Mouse (Mus musculus): ENCODE measurements around the gene Cenpu.
"Not testable (repeated sequence)": the region's sequence is repeated elsewhere in the genome, so short reads cannot be mapped to it uniquely, and the experiment has no call there.

Cenpu gene

GRCm38 (mm10) chr8:46547245-46547644 is 4.6 kb upstream of the Cenpu start:
- in situ Hi-C loops (cut with MboI; ENCODE audit: low sequenced_read_pairs): loop anchor here (10.0 kb wide), 1 partner anchor 232 kb away; no protein-coding TSS in a partner anchor

DNA sequence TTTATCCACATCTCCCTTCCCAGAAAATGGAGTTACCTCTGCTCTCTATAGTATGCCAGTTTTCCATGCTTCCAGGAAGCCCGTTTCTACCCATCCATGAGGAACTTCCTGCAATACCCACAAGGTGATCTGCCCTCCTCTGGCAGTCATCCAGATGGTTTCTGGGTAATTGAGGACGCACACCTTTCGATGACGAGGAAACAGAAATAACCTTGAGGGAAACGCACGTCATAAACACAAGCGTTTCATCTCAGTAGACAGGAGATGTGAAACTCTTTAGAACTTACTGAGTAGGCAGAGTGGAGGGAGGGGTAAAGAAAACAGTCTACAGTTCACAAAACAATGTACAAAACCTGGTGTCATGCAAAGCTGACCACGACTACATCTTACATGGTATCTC is 1.8 kb upstream of the Cenpu start:
- in situ Hi-C loops (cut with MboI; ENCODE audit: low sequenced_read_pairs): no loop called here

DNA sequence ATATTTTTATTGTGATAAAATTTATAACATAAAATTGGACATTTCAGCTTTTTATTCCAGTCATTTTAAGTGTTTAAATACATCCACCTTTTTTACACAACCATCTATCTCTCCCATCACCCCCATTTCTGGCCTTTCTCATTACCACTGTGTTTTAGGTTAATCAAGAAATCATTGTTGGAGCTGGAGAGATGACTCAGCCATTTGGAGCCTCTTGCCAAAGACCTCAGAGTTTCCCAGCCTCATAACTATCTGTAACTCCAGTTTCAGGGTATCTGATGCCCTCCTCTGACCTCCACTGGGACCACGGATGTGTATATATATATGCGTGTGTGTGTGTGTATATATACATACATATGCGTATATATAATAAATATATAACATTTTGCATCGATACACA is 799 bp upstream of the Cenpu start:
- in situ Hi-C loops (cut with MboI; ENCODE audit: low sequenced_read_pairs): no loop called here

- in situ Hi-C loops (cut with MboI; ENCODE audit: low sequenced_read_pairs): no loop called here
Observed at GRCm38 (mm10) chr8:46552441-46552765, 575 bp downstream of the Cenpu start.

- in situ Hi-C loops (cut with MboI; ENCODE audit: low sequenced_read_pairs): no loop called here
Observed at GRCm38 (mm10) chr8:46559428-46559827, 7.6 kb downstream of the Cenpu start.

- in situ Hi-C loops (cut with MboI; ENCODE audit: low sequenced_read_pairs): no loop called here
Observed at GRCm38 (mm10) chr8:46562333-46562732, 10.5 kb downstream of the Cenpu start.

DNA sequence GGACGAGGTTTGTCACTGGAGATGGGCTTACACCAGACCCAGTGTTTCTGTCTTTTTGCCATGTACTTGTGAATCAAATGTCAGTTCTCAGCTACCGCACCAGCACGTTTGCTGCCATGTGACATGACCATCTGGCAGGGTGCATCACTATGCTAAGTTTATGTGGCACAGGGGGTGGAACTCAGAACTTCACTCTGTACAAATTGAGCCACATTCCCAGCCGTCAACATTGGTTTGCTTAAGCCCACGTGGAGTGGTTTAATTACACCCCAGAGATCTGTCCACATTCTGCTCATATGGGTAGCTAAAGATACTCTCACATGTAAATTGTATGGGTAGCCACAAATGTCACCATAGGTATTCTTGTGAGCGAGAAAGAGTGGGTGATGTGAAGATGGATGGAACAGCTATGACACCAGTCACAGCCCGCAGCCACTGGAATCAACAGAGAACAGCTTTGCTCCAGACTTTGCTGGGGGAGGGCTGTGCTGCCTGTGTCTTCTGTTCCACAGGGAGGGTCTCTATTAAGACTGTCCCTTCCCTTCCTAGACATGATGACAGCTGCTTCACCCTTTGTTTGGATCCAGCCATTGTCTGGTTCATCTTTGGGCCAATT is 15.2 kb downstream of the Cenpu start:
- in situ Hi-C loops (cut with MboI; ENCODE audit: low sequenced_read_pairs): no loop called here

DNA sequence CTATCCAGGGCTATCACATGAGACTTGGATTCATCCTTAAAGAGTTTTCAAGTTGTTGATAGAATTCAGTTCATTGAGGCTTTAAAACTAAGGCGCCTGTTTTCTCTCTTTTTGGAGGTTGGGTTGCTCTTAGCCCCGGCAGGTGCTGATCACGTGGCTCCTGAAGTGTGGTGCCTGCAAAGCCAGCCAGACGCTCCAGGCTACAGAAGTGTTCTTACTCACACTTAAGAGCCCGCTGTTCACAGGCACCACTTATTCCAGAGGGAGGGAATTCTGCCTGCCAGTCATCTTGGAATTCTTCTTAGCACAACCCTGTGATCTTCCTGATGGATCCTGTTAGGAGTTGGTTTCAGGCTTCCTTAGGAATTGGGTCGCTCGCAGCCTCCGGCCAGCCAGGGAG is 16.1 kb downstream of the Cenpu start:
- in situ Hi-C loops (cut with MboI; ENCODE audit: low sequenced_read_pairs): no loop called here

DNA sequence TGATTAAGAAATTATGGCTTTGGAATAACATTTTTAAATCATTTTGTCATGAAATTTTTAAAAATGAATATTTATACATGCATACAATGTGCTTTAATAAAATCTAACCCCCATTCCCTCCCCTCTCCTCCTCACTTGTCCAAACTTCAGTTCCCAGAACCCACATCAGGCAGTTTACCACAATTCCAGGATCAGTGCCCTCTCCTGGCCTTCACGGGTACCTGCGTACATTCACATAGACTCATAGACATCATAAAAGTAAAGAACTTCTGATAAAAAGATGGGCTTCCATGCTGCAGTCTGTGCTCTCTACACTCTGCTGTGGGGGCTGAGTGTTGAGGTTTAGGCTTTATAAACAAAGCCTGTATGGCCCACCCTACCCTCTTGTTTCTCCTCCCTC is 17.1 kb downstream of the Cenpu start:
- in situ Hi-C loops (cut with MboI; ENCODE audit: low sequenced_read_pairs): no loop called here

GRCm38 (mm10) chr8:46569659-46570441 is 18.0 kb downstream of the Cenpu start:
- in situ Hi-C loops (cut with MboI; ENCODE audit: low sequenced_read_pairs): no loop called here

GRCm38 (mm10) chr8:46570673-46571072 is 18.8 kb downstream of the Cenpu start:
- in situ Hi-C loops (cut with MboI; ENCODE audit: low sequenced_read_pairs): no loop called here

DNA sequence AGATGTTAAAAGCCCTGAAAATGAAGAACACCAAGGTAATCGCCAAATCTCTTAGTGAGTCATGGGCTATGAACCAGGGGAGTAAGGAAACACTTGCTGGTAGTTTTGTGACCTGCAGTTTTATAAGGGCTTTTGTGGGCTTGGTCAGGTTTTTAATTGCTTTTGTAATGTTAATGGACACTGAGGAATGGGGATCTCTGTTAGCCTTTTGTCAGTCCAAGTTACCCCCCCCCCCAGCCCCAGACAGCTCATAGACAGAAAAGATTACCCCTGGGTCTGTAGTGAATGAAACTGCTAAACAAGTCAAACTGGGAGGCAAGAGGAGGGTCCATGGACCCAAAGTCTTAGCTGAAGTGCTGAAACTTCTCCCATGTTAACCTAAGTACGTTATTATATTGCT is 21.6 kb downstream of the Cenpu start:
- in situ Hi-C loops (cut with MboI; ENCODE audit: low sequenced_read_pairs): no loop called here

- in situ Hi-C loops (cut with MboI; ENCODE audit: low sequenced_read_pairs): no loop called here
Observed at GRCm38 (mm10) chr8:46573964-46574363, 22.1 kb downstream of the Cenpu start.

DNA sequence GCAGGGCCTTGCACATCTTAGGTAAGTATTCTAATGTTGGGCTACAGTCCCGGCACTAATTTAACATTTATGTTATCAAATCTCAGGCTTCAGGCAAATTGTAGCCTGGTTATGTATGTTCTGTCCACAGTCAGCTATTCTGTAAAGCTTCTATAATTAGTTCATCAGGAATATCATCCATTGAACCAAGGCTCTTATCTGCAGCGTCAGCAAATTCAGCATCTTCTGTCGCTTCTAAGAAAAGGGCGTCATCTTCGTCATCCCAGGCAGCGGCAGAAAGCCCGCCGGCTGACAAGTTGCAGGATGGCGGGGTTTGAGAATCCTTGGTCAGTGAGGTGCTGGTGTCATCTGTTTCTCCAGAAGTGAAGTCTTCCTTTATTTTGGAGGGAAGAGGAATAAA is 27.0 kb downstream of the Cenpu start:
- in situ Hi-C loops (cut with MboI; ENCODE audit: low sequenced_read_pairs): no loop called here

DNA sequence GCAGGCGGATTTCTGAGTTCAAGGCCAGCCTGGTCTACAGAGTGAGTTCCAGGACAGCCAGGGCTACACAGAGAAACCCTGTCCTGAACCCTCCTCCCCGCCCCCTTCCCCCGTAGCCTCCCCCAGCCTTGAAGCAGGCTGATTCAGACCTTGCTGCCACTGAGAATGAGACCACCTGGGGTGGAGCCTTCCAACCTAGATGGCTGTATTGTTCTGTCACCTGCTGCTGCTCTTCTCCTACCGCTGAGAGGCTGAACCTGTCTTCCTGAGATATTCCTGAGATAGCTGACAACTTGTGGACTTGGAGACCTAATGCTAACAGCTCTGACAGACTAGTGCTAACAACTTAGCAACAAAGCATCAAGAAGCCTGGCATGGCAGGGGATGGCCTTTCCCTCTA is 32.5 kb downstream of the Cenpu start:
- in situ Hi-C loops (cut with MboI; ENCODE audit: low sequenced_read_pairs): not testable (repeated sequence)

DNA sequence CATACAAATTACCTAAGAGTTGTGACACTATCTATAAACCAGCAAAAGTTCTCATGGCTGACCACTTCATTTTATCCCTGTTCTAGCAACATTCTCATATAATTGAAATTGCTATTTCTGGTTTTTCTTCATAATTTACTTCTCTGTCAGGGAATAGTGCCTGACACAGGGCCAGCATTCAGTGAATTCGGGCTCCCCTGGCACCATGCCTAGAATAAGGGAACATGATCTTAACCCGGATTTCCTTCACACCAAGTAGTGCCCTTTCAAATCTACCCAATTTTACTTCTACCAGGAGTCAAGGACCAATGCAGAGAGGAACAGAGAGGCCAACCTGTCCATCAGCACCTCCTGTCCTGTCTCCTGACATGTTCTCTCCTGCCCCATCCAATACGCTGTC is 33.7 kb downstream of the Cenpu start:
- in situ Hi-C loops (cut with MboI; ENCODE audit: low sequenced_read_pairs): no loop called here

DNA sequence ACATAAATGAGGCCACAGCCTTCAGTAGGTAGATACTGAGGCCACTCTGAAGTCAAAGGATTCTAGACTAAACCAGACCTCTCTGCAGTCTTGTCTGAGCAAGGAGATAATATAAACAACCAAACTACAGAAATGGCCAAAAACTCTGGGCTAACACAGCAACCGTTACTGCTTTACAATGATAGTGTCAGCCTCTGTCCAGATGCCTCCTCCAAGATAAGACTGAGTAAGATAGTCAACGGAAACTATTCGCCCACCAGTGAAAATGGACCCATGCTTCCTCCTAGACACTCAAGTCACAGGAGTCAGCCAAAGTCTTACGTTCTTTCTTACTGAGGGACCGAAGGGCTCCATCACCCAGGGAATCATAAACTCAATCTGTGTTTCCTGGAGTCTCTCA is 36.1 kb downstream of the Cenpu start:
- in situ Hi-C loops (cut with MboI; ENCODE audit: low sequenced_read_pairs): no loop called here

- in situ Hi-C loops (cut with MboI; ENCODE audit: low sequenced_read_pairs): no loop called here
Observed at GRCm38 (mm10) chr8:46588663-46589062, 36.8 kb downstream of the Cenpu start.

GRCm38 (mm10) chr8:46593067-46593466 is 41.2 kb downstream of the Cenpu start:
- in situ Hi-C loops (cut with MboI; ENCODE audit: low sequenced_read_pairs): no loop called here

DNA sequence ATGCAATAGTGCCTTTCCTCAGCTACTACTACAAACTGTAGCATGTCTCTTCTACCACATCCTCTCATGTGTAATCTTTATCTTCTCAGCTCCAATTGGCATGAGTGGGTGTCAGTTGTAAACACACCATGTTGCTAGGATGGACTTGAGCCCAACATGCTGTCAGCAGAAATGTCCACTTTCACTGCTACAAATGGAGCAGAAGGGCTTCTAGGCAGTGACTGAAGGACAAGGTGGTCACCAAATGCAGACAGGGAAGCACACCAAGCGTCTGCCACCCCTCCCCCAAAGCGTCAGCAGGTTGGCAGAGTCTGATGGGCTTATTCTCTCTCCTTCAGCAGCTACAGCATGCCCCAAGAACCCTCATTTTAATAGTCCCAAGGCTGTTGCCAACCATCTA is 41.9 kb downstream of the Cenpu start:
- in situ Hi-C loops (cut with MboI; ENCODE audit: low sequenced_read_pairs): no loop called here

DNA sequence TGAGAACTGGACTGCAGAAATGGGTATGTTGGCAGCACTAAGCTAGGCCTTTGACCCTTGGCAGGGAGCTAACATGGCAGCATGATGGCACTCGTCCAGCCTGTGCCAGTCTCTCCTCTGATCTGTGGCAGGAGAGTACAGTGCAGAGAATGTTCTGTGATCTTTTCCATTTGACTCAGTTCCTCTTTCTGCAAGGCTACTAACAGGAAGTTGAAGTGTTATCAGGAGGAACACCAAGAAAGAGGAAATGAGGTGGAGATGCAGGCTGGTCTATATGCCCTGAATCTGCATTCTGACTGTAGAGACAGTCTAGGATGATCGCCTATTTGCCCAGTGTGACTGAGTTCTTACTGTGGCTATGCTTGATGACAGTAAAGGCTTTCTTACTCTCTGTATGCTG is 43.8 kb downstream of the Cenpu start:
- in situ Hi-C loops (cut with MboI; ENCODE audit: low sequenced_read_pairs): no loop called here

- in situ Hi-C loops (cut with MboI; ENCODE audit: low sequenced_read_pairs): no loop called here
Observed at GRCm38 (mm10) chr8:46596530-46596929, 44.7 kb downstream of the Cenpu start.

GRCm38 (mm10) chr8:46597411-46597810 is 45.6 kb downstream of the Cenpu start:
- in situ Hi-C loops (cut with MboI; ENCODE audit: low sequenced_read_pairs): no loop called here

All from CH12F3 (cell line).